Mouse (Mus musculus) frontal cortex, postnatal 36 days (tissue): ENCODE results near the gene Flvcr1.
A peak's percentile ranks its signal among the peaks of the same experiment; 100 is the strongest.

Experiments
- DNase-seq, 2 experiments: peaks; one replicate each; pipeline ENCODE4 v3.0.0; 2022; ENCODE audit warnings: low spot score in 2 of 2

Flvcr1 gene

DNA sequence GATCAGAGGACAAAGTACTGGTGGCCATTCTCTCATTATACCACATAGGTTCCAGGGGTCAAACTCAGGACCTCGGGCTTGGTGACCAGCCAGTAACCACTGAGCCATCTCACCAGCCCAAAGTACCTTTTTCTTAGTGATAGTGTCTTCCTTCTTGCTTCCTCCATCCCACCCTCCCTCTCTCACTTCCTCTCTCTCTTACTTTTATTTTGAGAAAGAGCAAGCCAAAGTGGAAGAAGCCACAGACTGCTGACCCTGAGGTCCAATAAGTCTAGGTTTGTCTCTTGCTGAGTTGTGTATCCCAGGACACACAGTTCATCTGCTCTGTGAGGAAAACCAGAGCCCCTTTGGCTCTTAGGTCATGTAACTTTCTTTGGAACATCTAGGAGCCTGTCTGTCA is 45.5 kb downstream of the Flvcr1 start:
- no peak for DNase-seq

DNA sequence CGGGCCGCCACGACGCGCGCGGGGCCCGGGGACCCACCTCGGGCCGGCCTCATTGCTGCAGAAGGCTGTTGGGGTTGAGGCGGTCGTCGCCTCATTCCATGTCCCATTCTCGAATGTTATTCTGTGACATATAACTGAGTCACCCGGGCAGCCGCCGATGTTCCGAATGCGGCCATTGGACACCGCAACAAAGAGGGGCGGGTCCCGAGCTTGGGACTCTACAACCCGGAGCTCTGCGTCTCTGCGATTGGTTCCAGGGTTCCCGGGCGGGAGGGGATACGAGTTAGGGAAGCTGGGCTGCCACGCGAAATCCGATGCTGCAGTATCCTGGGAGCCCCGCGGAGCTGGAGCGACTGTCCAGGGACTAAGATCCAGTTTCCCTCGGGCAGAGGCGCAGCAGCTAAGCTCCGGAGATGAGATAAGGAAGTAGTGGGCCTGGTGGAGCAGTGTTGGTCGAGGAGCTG is 46.8 kb downstream of the Flvcr1 start, which contains the start of gene Vash2:
TSS of gene Vash2 (minus strand) at position 197 of the 464 bp plus-strand sequence.
- DNase-seq: peak; percentile 57 to 63

DNA sequence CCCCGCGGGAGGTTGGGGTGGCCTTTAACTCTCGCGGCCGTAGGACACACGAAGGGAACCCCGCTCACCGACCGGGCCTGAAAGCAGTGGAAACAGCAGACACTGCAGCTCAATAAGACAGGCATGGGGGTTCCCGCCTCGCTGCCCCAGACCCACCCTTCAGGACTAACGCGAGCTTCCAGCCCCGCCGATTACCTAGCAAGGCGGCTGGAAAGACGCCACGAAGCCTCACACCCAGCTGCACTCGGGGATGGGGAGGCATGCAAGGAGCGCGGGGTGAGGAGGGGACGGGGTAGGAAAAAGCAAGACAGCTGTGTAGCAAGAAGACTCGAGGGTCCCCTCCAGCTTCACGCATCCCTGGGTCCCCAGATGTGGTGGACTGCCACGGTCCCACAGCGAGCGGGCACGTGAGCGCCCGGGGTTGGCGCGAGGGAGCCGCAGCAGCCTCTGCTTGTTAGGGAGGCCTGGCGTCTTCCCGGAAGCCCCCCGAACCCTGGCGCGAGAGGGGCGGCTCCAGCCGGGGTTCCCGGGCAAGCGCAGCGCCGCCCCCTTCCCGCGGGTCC is 47.4 kb downstream of the Flvcr1 start:
- DNase-seq: peak in 1 of 2 experiments; percentile 9

DNA sequence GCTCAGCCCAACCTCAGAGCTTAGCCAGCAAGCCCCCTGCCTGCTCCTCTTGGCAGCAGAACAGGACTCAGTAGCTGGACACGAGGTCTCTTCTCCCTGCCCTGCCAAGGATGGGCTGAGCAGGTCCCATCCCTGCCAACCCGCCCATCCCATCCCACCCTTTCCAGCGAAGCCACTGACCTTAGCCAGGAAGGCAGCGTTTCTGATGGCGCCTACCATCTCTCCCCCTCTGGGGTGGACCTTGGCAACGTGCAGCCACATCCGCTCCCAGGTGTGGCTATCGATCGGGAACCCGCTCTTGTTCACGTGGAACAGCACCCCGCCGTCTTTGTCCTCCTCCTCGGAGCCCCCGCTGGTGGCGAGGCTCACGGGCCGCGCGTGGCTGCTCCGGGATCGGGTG is 48.0 kb downstream of the Flvcr1 start:
- no peak for DNase-seq

DNA sequence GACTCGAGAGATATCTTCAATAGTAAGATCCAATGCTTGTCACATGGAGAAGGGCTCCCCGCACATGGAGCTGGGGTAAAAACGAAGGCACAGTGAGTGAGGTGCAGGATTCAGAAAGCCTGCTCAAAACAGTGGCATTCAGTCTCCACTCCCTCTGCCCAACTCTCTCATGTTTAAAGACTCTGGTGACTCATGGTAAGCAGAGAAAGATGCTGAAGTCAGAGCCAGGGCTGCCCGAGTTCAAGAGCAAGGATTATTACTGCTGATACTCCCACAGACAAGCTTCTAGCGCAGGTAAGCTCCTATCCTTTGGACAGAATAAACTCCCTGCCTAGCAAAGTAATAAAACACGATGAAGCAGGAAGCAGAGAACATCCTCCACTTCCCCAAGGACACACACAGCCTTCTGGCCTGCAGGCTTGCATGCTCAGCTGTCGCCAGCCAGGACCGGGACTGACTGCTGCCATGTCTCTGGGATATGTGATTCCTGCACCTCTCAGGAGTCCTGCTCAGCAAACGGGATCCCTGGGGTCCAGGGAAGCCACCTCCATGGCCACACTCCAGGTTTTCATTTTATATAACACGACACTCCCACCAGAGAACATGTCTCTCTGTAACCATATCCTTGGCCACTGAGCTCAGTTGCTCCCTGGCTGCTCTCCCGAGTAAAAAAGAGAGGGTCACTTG is 48.9 kb downstream of the Flvcr1 start:
- DNase-seq: no peak

DNA sequence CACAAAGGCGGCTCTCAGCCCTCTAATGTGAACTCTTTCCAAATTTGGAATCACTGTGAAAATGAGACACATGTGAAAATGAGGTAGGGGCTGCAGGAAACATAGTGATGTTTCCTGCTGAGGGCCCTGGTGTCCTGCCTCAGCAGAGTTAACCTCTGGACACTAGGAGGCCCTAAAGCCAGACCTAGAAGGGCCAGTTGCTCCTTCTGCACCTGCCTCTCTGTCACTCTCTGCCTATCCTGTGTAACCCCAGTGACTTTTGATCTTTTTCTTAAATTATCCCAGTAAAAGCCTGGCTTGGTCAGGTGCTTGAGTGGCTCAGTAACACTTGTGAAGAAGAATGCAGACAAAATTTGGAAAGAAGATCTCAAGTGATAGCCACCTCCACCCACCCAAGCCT is 51.1 kb downstream of the Flvcr1 start:
- no peak for DNase-seq

DNA sequence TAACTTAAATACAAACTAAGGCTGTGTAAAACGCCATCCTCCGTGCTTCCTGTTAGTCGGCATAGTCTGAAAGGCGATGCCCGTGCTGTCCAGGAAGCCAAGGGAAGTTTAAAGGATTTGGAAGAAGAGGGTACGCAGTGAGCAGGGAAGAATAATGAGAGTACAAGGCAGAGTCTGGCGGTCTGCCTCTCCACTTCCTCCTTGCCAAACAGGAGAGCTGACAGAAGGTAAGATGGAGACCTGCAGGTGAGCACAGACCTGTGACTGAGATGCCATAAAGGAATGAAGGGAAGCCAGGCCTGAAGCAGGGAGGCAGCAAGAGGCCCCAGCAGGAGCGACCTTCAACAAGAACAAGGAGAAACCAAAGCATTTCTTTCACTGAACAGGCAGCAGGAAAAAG is 51.8 kb downstream of the Flvcr1 start:
- DNase-seq: no peak

DNA sequence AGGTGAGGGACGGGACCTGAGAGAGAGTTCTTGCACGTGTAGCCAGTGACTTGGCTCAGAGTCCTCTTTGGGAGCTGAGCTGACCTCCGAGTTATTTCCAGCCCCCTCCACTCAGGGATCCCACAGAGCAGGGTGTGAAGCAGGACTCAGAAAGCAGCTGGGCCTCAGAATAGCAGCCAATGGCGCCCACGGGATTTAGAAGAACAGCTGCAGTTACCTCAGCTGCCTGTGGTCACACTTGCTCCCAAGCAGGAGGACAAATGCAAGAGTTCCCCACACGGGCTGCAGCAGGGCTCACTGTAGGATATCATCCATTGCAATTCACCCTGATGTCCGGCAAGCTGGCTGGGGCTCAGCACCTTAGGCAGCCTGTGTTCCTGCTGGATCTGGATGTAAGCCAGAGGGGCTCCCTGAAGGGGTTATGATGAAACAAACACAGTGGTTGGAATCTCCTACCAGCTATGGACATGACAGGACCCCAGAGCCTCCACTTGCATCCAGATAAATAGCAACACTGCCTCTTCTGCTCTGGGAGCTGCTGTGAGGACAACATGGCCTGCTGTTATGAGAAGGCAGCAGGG is 53.3 kb downstream of the Flvcr1 start:
- DNase-seq: peak in 1 of 2 experiments; percentile 13

DNA sequence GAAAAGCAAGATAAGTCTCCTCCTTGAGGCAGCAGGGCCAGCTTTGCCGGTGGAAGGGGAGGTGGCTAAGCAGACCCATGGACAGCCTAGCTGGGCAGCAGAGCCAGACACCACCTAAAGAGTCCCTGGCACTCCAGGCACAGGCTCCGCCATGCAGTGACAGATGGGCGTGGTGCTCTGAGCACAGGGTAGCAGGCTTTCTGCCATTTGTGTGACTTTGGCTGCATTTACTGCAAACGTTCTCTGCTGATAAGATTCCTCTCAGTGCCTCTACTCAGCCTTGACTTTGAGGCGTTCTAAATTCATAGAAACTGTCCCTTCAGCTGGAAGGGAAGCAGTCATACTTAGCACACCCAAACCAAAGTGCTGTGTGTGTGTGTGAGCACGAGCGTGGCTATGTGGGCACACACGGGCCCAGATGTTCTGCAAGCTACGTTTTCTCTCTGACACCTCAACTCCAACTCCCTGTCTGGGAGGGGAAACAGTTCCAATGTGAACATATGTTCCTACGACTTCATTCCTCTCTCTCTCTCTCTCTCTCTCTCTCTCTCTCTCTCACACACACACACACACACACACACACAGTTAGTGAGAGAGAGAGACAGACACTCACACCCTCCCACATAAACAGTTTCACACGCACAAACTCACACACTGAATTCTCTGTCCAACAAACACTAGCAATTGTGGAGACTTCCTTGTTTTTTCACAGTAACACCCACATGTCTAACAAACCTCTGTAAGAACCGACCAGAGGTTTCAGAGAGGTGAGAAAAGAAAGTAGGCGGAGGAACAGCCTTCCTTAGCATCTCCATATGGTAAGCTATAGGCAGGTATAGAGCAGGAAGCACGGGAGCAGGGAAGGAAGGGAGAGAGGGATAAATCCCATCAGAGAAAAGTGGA is 54.0 kb downstream of the Flvcr1 start:
- DNase-seq: peak; percentile 26 to 34

DNA sequence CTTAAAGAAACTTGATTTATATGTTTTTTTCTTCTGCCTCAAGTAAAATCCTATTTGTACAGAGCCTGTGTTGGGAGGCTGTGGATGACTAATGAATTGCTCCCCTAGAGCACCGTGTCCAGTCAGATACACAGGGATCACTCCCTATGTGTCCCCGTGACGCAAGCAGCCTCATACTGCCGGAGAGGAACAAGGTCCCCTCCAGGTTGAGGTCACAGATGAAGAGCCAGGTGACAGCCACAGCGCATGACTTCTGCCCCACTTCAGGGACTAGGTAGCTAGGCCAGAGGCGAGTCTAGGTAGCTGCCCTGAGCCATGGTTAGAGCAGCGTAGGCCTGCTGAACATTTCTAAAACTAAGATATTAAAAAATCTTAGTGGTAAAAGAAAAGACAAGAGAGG is 57.9 kb downstream of the Flvcr1 start:
- DNase-seq: no peak

DNA sequence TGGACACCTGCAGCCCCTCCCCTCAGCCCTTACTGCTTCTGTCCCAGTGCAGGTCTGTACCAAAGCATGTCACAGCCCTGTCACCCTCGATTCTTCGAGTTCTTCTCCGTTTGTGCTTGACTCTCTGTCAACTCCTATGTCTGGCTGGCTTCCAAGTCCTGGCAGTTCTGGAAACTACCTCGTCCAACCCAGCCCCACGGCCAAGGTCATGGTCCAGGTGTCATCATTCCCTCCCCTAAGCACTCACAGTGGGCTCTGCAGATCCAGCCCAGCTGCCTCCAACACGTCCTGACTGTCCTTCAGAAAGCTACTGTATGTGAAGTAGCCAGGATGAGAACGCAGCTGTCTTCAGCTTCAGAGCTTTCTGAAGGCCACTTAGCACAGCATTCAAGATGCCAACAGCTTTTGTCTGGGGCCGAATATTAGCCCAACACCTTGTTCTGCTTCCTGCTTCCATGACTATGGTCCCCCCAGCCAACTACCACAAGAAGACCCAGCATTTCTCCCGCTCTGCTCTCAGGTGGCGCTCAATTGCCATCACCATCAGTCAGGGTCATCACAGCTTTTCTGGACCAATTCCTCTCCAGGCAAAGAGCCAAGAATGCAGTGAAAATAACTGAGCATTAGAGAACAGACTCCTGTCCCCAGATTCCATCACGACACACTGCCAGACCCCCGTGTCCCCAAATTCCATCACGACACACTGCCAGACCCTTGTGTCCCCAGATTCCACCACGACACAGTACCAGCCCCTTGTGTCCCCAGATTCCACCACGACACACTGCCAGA is 60.8 kb downstream of the Flvcr1 start:
- no peak for DNase-seq

DNA sequence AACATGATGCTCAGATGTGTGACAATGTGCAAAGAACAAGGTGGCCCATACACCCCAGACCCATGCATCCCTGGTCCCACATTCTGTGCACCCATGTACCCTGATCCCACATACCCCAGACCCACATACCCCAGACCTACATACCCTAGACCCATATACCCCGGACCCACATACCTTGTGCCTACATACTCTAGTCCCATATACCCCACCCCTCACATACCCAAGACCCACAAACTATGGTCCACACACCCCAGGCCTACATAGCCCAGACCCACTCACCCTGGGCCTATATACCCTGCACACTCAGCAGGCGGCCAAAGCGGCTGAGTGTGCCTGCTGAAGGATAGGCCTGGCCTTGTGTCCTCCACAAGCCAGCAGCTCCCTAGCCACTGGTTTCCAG is 63.2 kb downstream of the Flvcr1 start:
- no peak for DNase-seq

DNA sequence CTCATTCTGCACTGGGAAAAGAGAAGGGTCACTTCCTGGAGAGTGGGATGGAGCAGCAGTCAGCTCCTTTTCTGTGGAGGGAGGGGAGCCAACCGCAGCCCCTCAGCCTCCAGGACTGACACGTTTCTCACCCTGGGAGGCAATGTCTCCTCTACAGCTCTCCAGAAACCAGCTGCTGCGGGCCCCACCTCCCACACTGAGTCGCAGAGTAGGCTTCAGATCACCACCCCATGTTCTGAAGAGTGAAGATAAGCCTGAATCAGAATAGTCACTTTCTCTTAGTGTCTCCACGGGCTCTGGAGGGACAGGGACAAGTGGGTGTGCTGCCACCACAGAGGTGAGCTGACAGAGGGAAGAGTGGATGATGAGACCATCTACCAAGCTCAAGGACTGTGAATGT is 67.1 kb downstream of the Flvcr1 start:
- no peak for DNase-seq
